9 mouse cellular contexts compared by ENCODE assay signal in the genomic region with DNA sequence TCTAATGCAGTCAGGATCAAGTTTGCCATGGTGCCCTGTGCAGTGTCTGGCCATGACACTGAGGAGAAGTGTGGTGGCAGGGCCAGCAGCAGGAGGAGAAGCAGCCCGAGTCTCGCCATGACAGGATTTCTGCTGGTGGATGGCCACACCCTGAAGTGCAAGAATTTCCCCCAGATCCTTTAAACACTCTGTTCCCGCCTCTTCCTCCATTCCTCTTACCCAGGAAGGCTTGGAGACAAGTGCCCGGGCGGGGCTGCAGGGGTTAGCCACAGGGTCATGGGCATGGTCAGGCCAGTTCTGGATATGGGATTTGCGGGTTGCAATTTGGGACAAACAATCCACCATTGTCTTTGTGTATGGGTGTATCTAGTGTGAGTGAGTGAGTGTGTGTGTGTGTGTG. TPM values are rescaled to one million over a fixed set of nuclear protein-coding genes. Genes with fewer than 3 reads are reported as not detected.
DNase-seq lines count a peak whose midpoint lies in the region; ATAC-seq and TF ChIP-seq lines count a peak whose summit lies in the region.
"Had no signal": no experiment of that assay in that cellular context is flagged by ENCODE, and none has a peak within 500 bp of the region (broad histone marks: within the 10 kb centered on the region; RNA-seq: fewer than 3 reads in every experiment).

A gene (minus strand): TSS at position 160 of the 400 bp plus-strand sequence.

- TF ChIP-seq CTCF in brain, embryonic 14.5 days (IDR thresholded peaks at IDR 0.05; ENCODE audit: borderline replicate concordance, extremely low read depth, insufficient read depth, insufficient read length) = no peak
- TF ChIP-seq CTCF in kidney, adult 2 months (conservative IDR thresholded peaks at IDR 0.05; ENCODE audit: insufficient read depth, insufficient read length, low read depth, low read length) = no peak
- TF ChIP-seq CTCF in cerebellum, adult 2 months (IDR thresholded peaks at IDR 0.05; ENCODE audit: borderline replicate concordance, insufficient read depth, low read depth, low read length) = no peak

- no peak for TF ChIP-seq POLR2A in brain, embryonic 14.5 days (IDR thresholded peaks at IDR 0.05; ENCODE audit: borderline replicate concordance, extremely low read depth, insufficient read depth, insufficient read length, poor library complexity, severe bottlenecking)
- TF ChIP-seq POLR2A in kidney, adult 2 months (IDR thresholded peaks at IDR 0.05; ENCODE audit: low read depth, low read length) = peak; percentile 79
- TF ChIP-seq POLR2A in cerebellum, adult 2 months (IDR thresholded peaks at IDR 0.05; ENCODE audit: borderline replicate concordance, insufficient read depth, low read length) = no peak

- no peaks in the 10 kb centered on the region for H3K9me3 ChIP-seq in midbrain, embryonic 13.5 days
- H3K9me3 ChIP-seq in midbrain, embryonic 10.5 days (replicated peaks) = no peaks in the 10 kb centered on the region
- H3K9me3 ChIP-seq in midbrain, embryonic 16.5 days (replicated peaks; ENCODE audit: control insufficient read depth, low read length, poor library complexity, severe bottlenecking) = no peaks in the 10 kb centered on the region
- H3K9me3 ChIP-seq: limb, embryonic 13.5 days had no signal

- H3K36me3 ChIP-seq in midbrain, embryonic 13.5 days = no peaks in the 10 kb centered on the region
- H3K36me3 ChIP-seq in midbrain, embryonic 10.5 days = no peaks in the 10 kb centered on the region
- H3K36me3 ChIP-seq in kidney, adult 2 months (ENCODE audit: control insufficient read depth, insufficient read depth, low read length) = no peaks in the 10 kb centered on the region
- no peaks in the 10 kb centered on the region for H3K36me3 ChIP-seq in midbrain, embryonic 16.5 days (ENCODE audit: control insufficient read depth, insufficient read depth, low read length)
- H3K36me3 ChIP-seq: limb, embryonic 13.5 days had no signal

- 79% methylated on average over 6 of the region's 6 CpGs for WGBS in midbrain, embryonic 13.5 days
- WGBS in midbrain, embryonic 10.5 days = 74% methylated on average over 6 of the region's 6 CpGs
- whole genome bisulfite sequencing in kidney, adult 2 months = 33% methylated on average over 6 of the region's 6 CpGs
- WGBS in midbrain, embryonic 16.5 days = 76% methylated on average over 6 of the region's 6 CpGs
- WGBS in cerebellum, adult 2 months = 71% methylated on average over 6 of the region's 6 CpGs

- H3K9ac ChIP-seq in midbrain, embryonic 13.5 days (replicated peaks) = no peak within 1 kb of the TSS
- no peak within 1 kb of the TSS for H3K9ac ChIP-seq in midbrain, embryonic 16.5 days (ENCODE audit: low read depth, low read length)
- H3K9ac ChIP-seq: limb, embryonic 13.5 days had no signal

- DNase-seq in midbrain, embryonic 10.5 days (ENCODE audit: low spot score) = no peak
- no peak for DNase-seq in brain, embryonic 14.5 days (ENCODE audit: low read depth)
- peak; percentile 72 for DNase-seq in kidney, adult 2 months
- DNase-seq in cerebellum, adult 2 months = no peak
- no peak for DNase-seq in thymus, postnatal 14 days

- no peaks in the 10 kb centered on the region for H3K4me1 ChIP-seq in midbrain, embryonic 13.5 days (replicated peaks)
- H3K4me1 ChIP-seq in midbrain, embryonic 10.5 days = no peaks in the 10 kb centered on the region
- H3K4me1 ChIP-seq in kidney, adult 2 months (ENCODE audit: control insufficient read depth, insufficient read depth, low read length) = 0 out of 2 replicates have a peak, but pooled peaks cover 2% of the 10 kb centered on the region
- no peaks in the 10 kb centered on the region for H3K4me1 ChIP-seq in midbrain, embryonic 16.5 days (ENCODE audit: control insufficient read depth, insufficient read depth, low read length)
- no peaks in the 10 kb centered on the region for H3K4me1 ChIP-seq in cerebellum, adult 2 months (ENCODE audit: control insufficient read depth, insufficient read depth, low read length)
- H3K4me1 ChIP-seq: limb, embryonic 13.5 days had no signal

- no peak within 1 kb of the TSS for H3K27ac ChIP-seq in midbrain, embryonic 13.5 days
- H3K27ac ChIP-seq in midbrain, embryonic 10.5 days (replicated peaks) = no peak within 1 kb of the TSS
- peak within 1 kb of the TSS; percentile 62 for H3K27ac ChIP-seq in kidney, adult 2 months (ENCODE audit: insufficient read depth, low read depth, low read length)
- no peak within 1 kb of the TSS for H3K27ac ChIP-seq in midbrain, embryonic 16.5 days (ENCODE audit: low read length)
- no peak within 1 kb of the TSS for H3K27ac ChIP-seq in cerebellum, adult 2 months (ENCODE audit: insufficient read depth, low read length)
- H3K27ac ChIP-seq: limb, embryonic 13.5 days had no signal

- no peak for ATAC-seq in midbrain, embryonic 13.5 days
- ATAC-seq in midbrain, embryonic 16.5 days = no peak
- ATAC-seq in activated CD4-positive, CD25-positive, alpha-beta regulatory T cell, adult 4 months = no peak

- H3K4me3 ChIP-seq in midbrain, embryonic 13.5 days (replicated peaks) = no peak within 1 kb of the TSS
- no peak within 1 kb of the TSS for H3K4me3 ChIP-seq in midbrain, embryonic 10.5 days
- peak within 1 kb of the TSS; percentile 50 for H3K4me3 ChIP-seq in kidney, adult 2 months (ENCODE audit: insufficient read depth, low read depth, low read length)
- no peak within 1 kb of the TSS for H3K4me3 ChIP-seq in midbrain, embryonic 16.5 days (ENCODE audit: low read depth, low read length)
- no peak within 1 kb of the TSS for H3K4me3 ChIP-seq in cerebellum, adult 2 months (replicated peaks; ENCODE audit: insufficient read depth, low read depth, low read length)
- H3K4me3 ChIP-seq: limb, embryonic 13.5 days had no signal

- H3K4me2 ChIP-seq in midbrain, embryonic 13.5 days (replicated peaks) = no peak within 1 kb of the TSS
- no peak within 1 kb of the TSS for H3K4me2 ChIP-seq in midbrain, embryonic 16.5 days (ENCODE audit: low read length)
- H3K4me2 ChIP-seq: limb, embryonic 13.5 days had no signal

- 0 out of 2 replicates have a peak, but pooled peaks cover 8% of the 10 kb centered on the region for H3K27me3 ChIP-seq in midbrain, embryonic 13.5 days
- no peaks in the 10 kb centered on the region for H3K27me3 ChIP-seq in midbrain, embryonic 10.5 days (ENCODE audit: low read depth, poor library complexity, severe bottlenecking)
- no peaks in the 10 kb centered on the region for H3K27me3 ChIP-seq in kidney, adult 2 months (replicated peaks; ENCODE audit: control insufficient read depth, insufficient read depth, low read length)
- no peaks in the 10 kb centered on the region; the same call in 1 of the 2 replicates for H3K27me3 ChIP-seq in midbrain, embryonic 16.5 days (ENCODE audit: control insufficient read depth, insufficient read depth, low read depth, low read length)
- H3K27me3 ChIP-seq in cerebellum, adult 2 months (ENCODE audit: control insufficient read depth, insufficient read depth, low read length) = no peaks in the 10 kb centered on the region; the same call in 1 of the 2 replicates
- H3K27me3 ChIP-seq: limb, embryonic 13.5 days had no signal

RNA-seq across cellular contexts. Expression of the gene that starts here (rescaled TPM):
- 11.7 and 12.2 TPM in 2 replicates for polyA plus RNA-seq in midbrain, embryonic 13.5 days (2015; fragmentation: Nextera tagmentation; extraction: Ambion mirVana)
- 2.4 and 4.5 TPM in 2 replicates for polyA plus RNA-seq in midbrain, embryonic 10.5 days (2016; fragmentation: Nextera tagmentation; extraction: Ambion mirVana)
- 14.9 and 16.2 TPM in 2 replicates for polyA plus RNA-seq in brain, embryonic 14.5 days (2012; rRNA removed)
- polyA plus RNA-seq in kidney, adult 2 months (2012; rRNA removed) = 42.5 and 46.4 TPM in 2 replicates
- 15.7 and 16.3 TPM in 2 replicates for polyA plus RNA-seq in midbrain, embryonic 16.5 days (2015; fragmentation: Nextera tagmentation; extraction: Ambion mirVana)
- not detected for polyA plus RNA-seq in activated CD4-positive, CD25-positive, alpha-beta regulatory T cell, adult 4 months (2017; shearing (Covaris generic))
- 5.5 and 6.1 TPM in 2 replicates for polyA plus RNA-seq in cerebellum, adult 2 months (2012; rRNA removed)
